Mouse (Mus musculus): Measurements from ENCODE around the gene Chn2. TPM values are rescaled to one million over a fixed set of nuclear protein-coding genes. Genes with fewer than 3 reads are reported as not detected.

Chn2 gene
- polyA plus RNA-seq, 1 experiment from 2014 or later: 10.6 TPM

GRCm38 (mm10) chr6:54253881-54254280 lies 214.5 kb downstream of the Chn2 start:
- 0 out of 2 replicates have a peak overlapping the region, but pooled peaks have one; percentile 1 for H3K27ac ChIP-seq
- WGBS: 79% methylated on average over 7 of the region's 7 CpGs
- peaks cover 68% of the 10 kb centered on the region for H3K4me1 ChIP-seq

DNA sequence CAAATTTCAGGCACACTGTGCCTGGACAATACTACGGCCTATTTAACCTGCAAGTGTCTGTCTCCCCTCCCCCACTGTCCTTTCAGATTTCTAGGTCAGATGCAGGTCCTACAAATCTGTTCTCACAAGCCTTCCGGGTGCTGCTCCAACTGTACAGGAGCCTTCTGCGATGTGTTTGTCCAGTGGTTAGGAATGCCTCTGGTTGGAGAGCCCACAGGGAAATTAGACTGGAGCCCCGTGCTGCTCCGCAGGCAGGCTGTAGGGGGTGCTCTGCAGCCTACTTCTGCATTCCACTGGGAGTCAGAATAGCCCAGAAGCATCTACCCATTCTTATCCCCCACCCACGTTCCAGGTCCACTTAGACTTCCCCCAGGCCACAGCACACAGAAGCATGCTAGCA lies 215.4 kb downstream of the Chn2 start:
- peaks cover 20% of the 10 kb centered on the region for H3K27me3 ChIP-seq (ENCODE audit: poor library complexity, severe bottlenecking)
- H3K9me3 ChIP-seq: no peaks in the 10 kb centered on the region
- WGBS: 64% methylated on average over 6 of the region's 6 CpGs
- no peaks in the 10 kb centered on the region for H3K36me3 ChIP-seq (replicated peaks)
- peak overlapping the region; percentile 31 for H3K27ac ChIP-seq
- DNase-seq (ENCODE audit: extremely low spot score, low spot score): no peak
- H3K4me1 ChIP-seq: peaks cover 60% of the 10 kb centered on the region
- no peak overlapping the region for H3K4me3 ChIP-seq

More at GRCm38 (mm10) chr6:54253881-54254280, 214.5 kb downstream of the Chn2 start:
- no peak for DNase-seq (ENCODE audit: extremely low spot score, low spot score)
- H3K27me3 ChIP-seq (ENCODE audit: poor library complexity, severe bottlenecking): peaks cover 20% of the 10 kb centered on the region
- H3K4me3 ChIP-seq: no peak overlapping the region
- no peaks in the 10 kb centered on the region for H3K9me3 ChIP-seq
- H3K36me3 ChIP-seq (replicated peaks): no peaks in the 10 kb centered on the region

DNA sequence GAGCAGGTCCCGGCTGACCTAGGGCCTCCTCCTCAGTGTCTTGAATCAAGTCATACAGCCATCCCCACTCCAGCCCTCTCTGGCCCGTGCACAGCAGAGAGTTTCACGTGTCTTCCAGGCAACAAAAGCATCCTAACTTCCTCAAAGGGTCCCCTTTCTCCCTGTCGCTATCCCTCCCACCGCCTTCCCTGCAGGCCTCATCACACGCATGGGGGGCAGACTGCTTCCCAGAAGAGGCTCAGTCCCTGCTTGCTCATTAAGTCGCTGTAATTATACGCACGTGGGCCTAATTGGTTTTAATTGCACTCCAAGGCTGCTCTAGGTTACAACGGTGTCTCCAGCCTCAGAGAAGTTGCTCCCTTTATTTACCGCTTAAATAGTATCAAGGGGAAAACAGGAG lies 216.0 kb downstream of the Chn2 start:
- Histone ChIP-seq H3K27ac (peak overlapping the region; percentile 31), H3K4me1 (peaks cover 56% of the 10 kb centered on the region), H3K4me3 (no peak overlapping the region), H3K27me3 (ENCODE audit: poor library complexity, severe bottlenecking) (peaks cover 20% of the 10 kb centered on the region), H3K9me3 (no peaks in the 10 kb centered on the region), H3K36me3 (replicated peaks) (no peaks in the 10 kb centered on the region)
- 40% methylated on average over 11 of the region's 11 CpGs for WGBS
- no peak for DNase-seq (ENCODE audit: extremely low spot score, low spot score)

- H3K36me3 ChIP-seq (replicated peaks): no peaks in the 10 kb centered on the region
- no peak overlapping the region for H3K4me3 ChIP-seq
- peaks cover 20% of the 10 kb centered on the region for H3K27me3 ChIP-seq (ENCODE audit: poor library complexity, severe bottlenecking)
- no peaks in the 10 kb centered on the region for H3K9me3 ChIP-seq
- no peak for DNase-seq (ENCODE audit: extremely low spot score, low spot score)
- 81% methylated on average over 10 of the region's 10 CpGs for WGBS
- H3K4me1 ChIP-seq: peaks cover 53% of the 10 kb centered on the region
- H3K27ac ChIP-seq: no peak overlapping the region
Observed at GRCm38 (mm10) chr6:54256397-54256796, 217.0 kb downstream of the Chn2 start.

GRCm38 (mm10) chr6:54257552-54257951 lies 218.2 kb downstream of the Chn2 start:
- 91% methylated on average over 3 of the region's 3 CpGs for WGBS
- H3K27ac ChIP-seq: no peak overlapping the region
- H3K36me3 ChIP-seq (replicated peaks): no peaks in the 10 kb centered on the region
- H3K4me3 ChIP-seq: no peak overlapping the region
- peaks cover 20% of the 10 kb centered on the region for H3K27me3 ChIP-seq (ENCODE audit: poor library complexity, severe bottlenecking)
- peaks cover 43% of the 10 kb centered on the region for H3K4me1 ChIP-seq
- no peaks in the 10 kb centered on the region for H3K9me3 ChIP-seq
- no peak for DNase-seq (ENCODE audit: extremely low spot score, low spot score)

DNA sequence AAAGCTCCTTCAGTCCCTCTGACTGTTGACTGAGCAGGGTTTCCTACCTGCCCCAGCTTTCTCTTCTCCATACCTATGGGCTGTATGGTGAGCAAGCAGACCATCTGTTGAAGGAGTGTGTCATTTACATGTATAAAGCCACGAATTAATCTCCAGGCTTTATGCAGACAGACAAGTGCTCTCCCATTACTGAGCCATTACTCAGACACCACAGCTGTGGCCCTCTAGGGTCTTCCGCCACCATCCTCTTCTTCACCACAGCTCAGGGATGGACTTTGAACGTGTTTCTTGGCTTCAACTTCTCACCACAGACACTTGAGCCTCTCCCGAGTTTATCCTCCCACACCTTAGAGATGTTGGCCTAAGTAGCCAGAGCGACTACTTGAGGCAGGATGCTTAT lies 219.1 kb downstream of the Chn2 start:
- no peak overlapping the region for H3K4me3 ChIP-seq
- H3K9me3 ChIP-seq: no peaks in the 10 kb centered on the region
- no peak for DNase-seq (ENCODE audit: extremely low spot score, low spot score)
- 88% methylated on average over 5 of the region's 5 CpGs for WGBS
- no peaks in the 10 kb centered on the region for H3K36me3 ChIP-seq (replicated peaks)
- H3K27me3 ChIP-seq (ENCODE audit: poor library complexity, severe bottlenecking): peaks cover 20% of the 10 kb centered on the region
- H3K4me1 ChIP-seq: peaks cover 40% of the 10 kb centered on the region
- H3K27ac ChIP-seq: no peak overlapping the region

- H3K27me3 ChIP-seq (ENCODE audit: poor library complexity, severe bottlenecking): peaks cover 3% of the 10 kb centered on the region; the same call in 1 of the 2 replicates
- WGBS: 64% methylated on average over 2 of the region's 2 CpGs
- no peak for DNase-seq (ENCODE audit: extremely low spot score, low spot score)
- H3K27ac ChIP-seq: no peak overlapping the region
- H3K36me3 ChIP-seq (replicated peaks): no peaks in the 10 kb centered on the region
- 0 out of 2 replicates have a peak, but pooled peaks cover 6% of the 10 kb centered on the region for H3K4me1 ChIP-seq
- H3K9me3 ChIP-seq: no peaks in the 10 kb centered on the region
- H3K4me3 ChIP-seq: no peak overlapping the region
Observed at GRCm38 (mm10) chr6:54262732-54263131, 223.4 kb downstream of the Chn2 start.

DNA sequence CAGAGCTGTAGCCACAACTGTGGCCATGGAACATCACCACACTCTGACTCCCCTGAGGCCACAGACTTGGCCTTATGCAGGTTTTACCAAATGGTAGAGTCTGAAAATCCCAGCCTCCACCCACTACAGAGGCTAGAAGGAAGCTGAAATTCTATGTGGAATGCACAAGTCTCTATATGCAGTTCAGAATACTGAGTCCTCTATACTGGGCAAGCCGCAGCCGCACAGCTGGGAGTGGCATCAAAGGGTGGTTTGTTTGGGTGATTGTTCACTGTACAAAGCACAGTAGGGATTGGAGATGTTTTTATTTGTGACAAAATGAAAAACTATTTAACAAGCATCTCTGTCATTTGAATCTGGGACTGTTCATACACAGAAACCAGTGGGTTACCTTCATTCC lies 224.5 kb downstream of the Chn2 start:
- Histone ChIP-seq H3K4me1 (0 out of 2 replicates have a peak, but pooled peaks cover 6% of the 10 kb centered on the region), H3K36me3 (replicated peaks) (no peaks in the 10 kb centered on the region), H3K4me3 (no peak overlapping the region), H3K27me3 (ENCODE audit: poor library complexity, severe bottlenecking) (no peaks in the 10 kb centered on the region; the same call in 1 of the 2 replicates), H3K27ac (no peak overlapping the region), H3K9me3 (no peaks in the 10 kb centered on the region)
- WGBS: 96% methylated on average over 2 of the region's 2 CpGs
- no peak for DNase-seq (ENCODE audit: extremely low spot score, low spot score)

DNA sequence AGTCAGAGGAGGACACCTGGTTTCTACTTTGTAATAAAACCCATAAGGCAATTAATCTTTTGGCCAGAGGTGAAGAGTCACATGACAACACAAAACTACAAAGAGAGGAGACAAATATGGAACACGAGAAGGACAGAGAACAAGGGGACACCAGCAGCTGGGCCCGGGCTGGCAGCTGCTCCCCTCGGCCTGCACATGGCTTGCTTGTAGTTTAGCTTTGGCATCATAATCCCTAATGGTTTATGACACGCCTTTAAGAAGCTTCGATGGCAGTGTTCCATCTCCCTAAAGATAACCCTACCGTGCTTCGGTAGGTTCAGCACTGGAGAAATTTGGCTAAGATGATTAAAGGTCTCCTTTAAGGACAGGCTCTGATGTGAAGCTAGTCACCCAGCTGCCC lies 225.2 kb downstream of the Chn2 start:
- no peaks in the 10 kb centered on the region for H3K36me3 ChIP-seq (replicated peaks)
- no peak for DNase-seq (ENCODE audit: extremely low spot score, low spot score)
- 89% methylated on average over 7 of the region's 7 CpGs for WGBS
- no peak overlapping the region for H3K27ac ChIP-seq
- no peak overlapping the region for H3K4me3 ChIP-seq
- H3K4me1 ChIP-seq: 0 out of 2 replicates have a peak, but pooled peaks cover 8% of the 10 kb centered on the region
- H3K27me3 ChIP-seq (ENCODE audit: poor library complexity, severe bottlenecking): no peaks in the 10 kb centered on the region; the same call in 1 of the 2 replicates
- H3K9me3 ChIP-seq: no peaks in the 10 kb centered on the region

GRCm38 (mm10) chr6:54265384-54265783 lies 226.0 kb downstream of the Chn2 start:
- peaks cover 3% of the 10 kb centered on the region for H3K27me3 ChIP-seq (ENCODE audit: poor library complexity, severe bottlenecking)
- no peaks in the 10 kb centered on the region for H3K9me3 ChIP-seq
- no peak for DNase-seq (ENCODE audit: extremely low spot score, low spot score)
- no peak overlapping the region for H3K27ac ChIP-seq
- no peak overlapping the region for H3K4me3 ChIP-seq
- H3K4me1 ChIP-seq: peaks cover 14% of the 10 kb centered on the region; the same call in 1 of the 2 replicates
- H3K36me3 ChIP-seq (replicated peaks): no peaks in the 10 kb centered on the region
- 89% methylated on average over 6 of the region's 6 CpGs for WGBS

GRCm38 (mm10) chr6:54272556-54273378 lies 233.4 kb downstream of the Chn2 start:
- H3K36me3 ChIP-seq (replicated peaks): no peaks in the 10 kb centered on the region
- no peak for DNase-seq (ENCODE audit: extremely low spot score, low spot score)
- peak overlapping the region; percentile 77 for H3K27ac ChIP-seq
- H3K4me1 ChIP-seq: peaks cover 57% of the 10 kb centered on the region
- no peaks in the 10 kb centered on the region for H3K9me3 ChIP-seq
- peaks cover 6% of the 10 kb centered on the region for H3K27me3 ChIP-seq (ENCODE audit: poor library complexity, severe bottlenecking)
- 63% methylated on average over 14 of the region's 14 CpGs for WGBS
- H3K4me3 ChIP-seq: no peak overlapping the region

- 51% methylated on average over 6 of the region's 6 CpGs for WGBS
- no peaks in the 10 kb centered on the region for H3K9me3 ChIP-seq
- peaks cover 6% of the 10 kb centered on the region for H3K27me3 ChIP-seq (ENCODE audit: poor library complexity, severe bottlenecking)
- no peak for DNase-seq (ENCODE audit: extremely low spot score, low spot score)
- H3K27ac ChIP-seq: peak overlapping the region; percentile 77
- H3K4me1 ChIP-seq: peaks cover 63% of the 10 kb centered on the region
- H3K36me3 ChIP-seq (replicated peaks): no peaks in the 10 kb centered on the region
- no peak overlapping the region for H3K4me3 ChIP-seq
Observed at GRCm38 (mm10) chr6:54273379-54273730, 234.0 kb downstream of the Chn2 start.

DNA sequence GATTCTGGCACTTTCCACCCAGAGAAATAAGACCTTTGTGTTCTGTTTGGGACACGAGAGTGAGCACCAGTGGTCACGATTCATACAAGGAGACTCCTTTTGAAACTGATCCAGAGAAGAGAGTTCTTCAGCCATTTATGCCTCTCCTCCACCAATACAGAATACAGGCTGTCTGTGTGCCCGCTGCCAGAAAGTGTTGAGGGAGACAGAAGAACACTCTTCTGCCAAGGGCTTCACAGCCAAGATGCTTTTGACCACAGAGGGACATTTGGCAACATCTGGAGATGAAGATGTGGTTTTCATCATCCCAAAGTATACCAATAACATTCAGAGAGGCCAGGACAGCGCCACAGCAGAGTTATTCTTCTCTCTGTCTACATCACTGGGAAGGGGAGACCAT lies 237.9 kb downstream of the Chn2 start:
- Histone ChIP-seq H3K9me3 (no peaks in the 10 kb centered on the region), H3K27ac (peak overlapping the region; percentile 63), H3K27me3 (ENCODE audit: poor library complexity, severe bottlenecking) (no peaks in the 10 kb centered on the region; the same call in 1 of the 2 replicates), H3K4me3 (no peak overlapping the region), H3K36me3 (replicated peaks) (no peaks in the 10 kb centered on the region), H3K4me1 (peaks cover 47% of the 10 kb centered on the region)
- DNase-seq (ENCODE audit: extremely low spot score, low spot score): no peak
- 81% methylated on average over 4 of the region's 4 CpGs for WGBS
